Mouse (Mus musculus): ENCODE results near the gene P4ha1. TPM values are rescaled to one million over a fixed set of nuclear protein-coding genes. Genes with fewer than 3 reads are reported as not detected.

The P4ha1 gene
- total RNA-seq, 2 experiments from 2014 or later = 14.3 to 25.0 TPM

Other genes starting within 250 kb of the P4ha1 start
- gene Sept10, start 101.4 kb upstream of the P4ha1 start, total RNA-seq (2015) = 17.6 and 19.8 TPM in 2 replicates
- gene Sept10, start 101.4 kb upstream of the P4ha1 start, total RNA-seq (2017) = 44.5 and 54.9 TPM in 2 replicates
- gene Sowahc, start 101.3 kb upstream of the P4ha1 start, total RNA-seq (2015) = 50.0 and 54.3 TPM in 2 replicates
- gene Sowahc, start 101.3 kb upstream of the P4ha1 start, total RNA-seq (2017) = 56.0 and 68.8 TPM in 2 replicates
- 33.3 and 39.3 TPM in 2 replicates for gene Gm10273, start 72.3 kb downstream of the P4ha1 start, total RNA-seq (2015)
- 25.7 and 55.3 TPM in 2 replicates for gene Gm10273, start 72.3 kb downstream of the P4ha1 start, total RNA-seq (2017)
- not detected in 2 replicates for gene Pla2g12b, start 80.4 kb downstream of the P4ha1 start, total RNA-seq (2015)
- not detected in 2 replicates for gene Pla2g12b, start 80.4 kb downstream of the P4ha1 start, total RNA-seq (2017)
- 0.50 and 1.2 TPM in 2 replicates for gene Oit3, start 118.5 kb downstream of the P4ha1 start, total RNA-seq (2015)
- gene Oit3, start 118.5 kb downstream of the P4ha1 start, total RNA-seq (2017) = 0.66 and 7.1 TPM in 2 replicates